Mouse (Mus musculus): Measurements from ENCODE around the gene Gm10073. TPM values are rescaled to one million over a fixed set of nuclear protein-coding genes. Genes with fewer than 3 reads are reported as not detected.
"Not testable (repeated sequence)": the region's sequence is repeated elsewhere in the genome, so short reads cannot be mapped to it uniquely, and the experiment has no call there.

Gene Gm10073
- polyA plus RNA-seq, 1 experiment from 2014 or later = 7.2 TPM

GRCm38 (mm10) chr8:106605657-106606056, 32.4 kb upstream of the Gm10073 start:
- no peaks in the 10 kb centered on the region for H3K9me3 ChIP-seq (replicated peaks; ENCODE audit: control insufficient read depth, low read length)
- no peaks in the 10 kb centered on the region; the same call in none of the 2 replicates for H3K4me1 ChIP-seq (ENCODE audit: control insufficient read depth, low read depth, low read length)
- peak overlapping the region; percentile 63 for H3K27ac ChIP-seq (ENCODE audit: low read length)
- WGBS (ENCODE audit: insufficient replicate concordance) = 42% methylated on average over 7 of the region's 7 CpGs
- H3K36me3 ChIP-seq (ENCODE audit: control insufficient read depth, insufficient read depth) = no peaks in the 10 kb centered on the region
- peaks cover 35% of the 10 kb centered on the region for H3K27me3 ChIP-seq (ENCODE audit: control insufficient read depth, insufficient read depth, low read depth, low read length)
- H3K4me3 ChIP-seq (ENCODE audit: low read depth, low read length) = no peak overlapping the region
- no peak overlapping the region for H3K9ac ChIP-seq (ENCODE audit: low read depth, low read length)
- peak; percentile 61 for ATAC-seq (ENCODE audit: low read depth)
- no peak overlapping the region for H3K4me2 ChIP-seq (ENCODE audit: low read depth, low read length)

GRCm38 (mm10) chr8:106603933-106604332, 30.7 kb upstream of the Gm10073 start:
- Histone ChIP-seq H3K9me3 (replicated peaks; ENCODE audit: control insufficient read depth, low read length) (no peaks in the 10 kb centered on the region), H3K36me3 (ENCODE audit: control insufficient read depth, insufficient read depth) (no peaks in the 10 kb centered on the region), H3K4me1 (ENCODE audit: control insufficient read depth, low read depth, low read length) (no peaks in the 10 kb centered on the region; the same call in none of the 2 replicates), H3K4me3 (ENCODE audit: low read depth, low read length) (peak overlapping the region; percentile 64), H3K27ac (ENCODE audit: low read length) (no peak overlapping the region), H3K9ac (ENCODE audit: low read depth, low read length) (peak overlapping the region; percentile 53), H3K27me3 (ENCODE audit: control insufficient read depth, insufficient read depth, low read depth, low read length) (peaks cover 35% of the 10 kb centered on the region), H3K4me2 (ENCODE audit: low read depth, low read length) (peak overlapping the region; percentile 51)
- no peak for ATAC-seq (ENCODE audit: low read depth)
- WGBS (ENCODE audit: insufficient replicate concordance) = 1% methylated on average over 19 of the region's 19 CpGs

- Histone ChIP-seq H3K27ac (ENCODE audit: low read length) (no peak within 1 kb of the TSS), H3K9ac (ENCODE audit: low read depth, low read length) (peak within 1 kb of the TSS; percentile 53), H3K27me3 (ENCODE audit: control insufficient read depth, insufficient read depth, low read depth, low read length) (peaks cover 35% of the 10 kb centered on the region)
Observed at GRCm38 (mm10) chr8:106603131-106603819, 30.0 kb upstream of the Gm10073 start, which contains the start of gene Cdh1. Cdh1 (plus strand) TSS chr8:106603351.

GRCm38 (mm10) chr8:106599265-106599979, 26.2 kb upstream of the Gm10073 start:
- Histone ChIP-seq H3K4me2 (ENCODE audit: low read depth, low read length) (no peak overlapping the region), H3K27me3 (ENCODE audit: control insufficient read depth, insufficient read depth, low read depth, low read length) (peaks cover 22% of the 10 kb centered on the region), H3K4me1 (ENCODE audit: control insufficient read depth, low read depth, low read length) (no peaks in the 10 kb centered on the region; the same call in 1 of the 2 replicates), H3K9ac (ENCODE audit: low read depth, low read length) (no peak overlapping the region), H3K4me3 (ENCODE audit: low read depth, low read length) (no peak overlapping the region), H3K27ac (ENCODE audit: low read length) (no peak overlapping the region), H3K9me3 (replicated peaks; ENCODE audit: control insufficient read depth, low read length) (no peaks in the 10 kb centered on the region), H3K36me3 (ENCODE audit: control insufficient read depth, insufficient read depth) (no peaks in the 10 kb centered on the region)
- ATAC-seq (ENCODE audit: low read depth) = peak; percentile 61
- 35% methylated on average over 7 of the region's 7 CpGs for WGBS (ENCODE audit: insufficient replicate concordance)

More at GRCm38 (mm10) chr8:106603131-106603819, 30.0 kb upstream of the Gm10073 start, which contains the start of gene Cdh1:
- under 1% methylated on average over 53 of the region's 53 CpGs for whole genome bisulfite sequencing (ENCODE audit: insufficient replicate concordance)
- Histone ChIP-seq H3K4me1 (ENCODE audit: control insufficient read depth, low read depth, low read length) (no peaks in the 10 kb centered on the region; the same call in none of the 2 replicates), H3K4me3 (ENCODE audit: low read depth, low read length) (peak within 1 kb of the TSS; percentile 64), H3K9me3 (replicated peaks; ENCODE audit: control insufficient read depth, low read length) (no peaks in the 10 kb centered on the region), H3K36me3 (ENCODE audit: control insufficient read depth, insufficient read depth) (no peaks in the 10 kb centered on the region), H3K4me2 (ENCODE audit: low read depth, low read length) (peak within 1 kb of the TSS; percentile 51)
- ATAC-seq (ENCODE audit: low read depth) = peak; percentile 68

GRCm38 (mm10) chr8:106597067-106597466, 23.8 kb upstream of the Gm10073 start:
- peak overlapping the region; percentile 2; the same call in 1 of the 2 replicates for H3K27ac ChIP-seq (ENCODE audit: low read length)
- no peaks in the 10 kb centered on the region for H3K9me3 ChIP-seq (replicated peaks; ENCODE audit: control insufficient read depth, low read length)
- no peaks in the 10 kb centered on the region for H3K27me3 ChIP-seq (ENCODE audit: control insufficient read depth, insufficient read depth, low read depth, low read length)
- no peak overlapping the region for H3K4me3 ChIP-seq (ENCODE audit: low read depth, low read length)
- no peak overlapping the region for H3K4me2 ChIP-seq (ENCODE audit: low read depth, low read length)
- 73% methylated on average over 5 of the region's 5 CpGs for WGBS (ENCODE audit: insufficient replicate concordance)
- H3K4me1 ChIP-seq (ENCODE audit: control insufficient read depth, low read depth, low read length) = no peaks in the 10 kb centered on the region; the same call in 1 of the 2 replicates
- H3K36me3 ChIP-seq (ENCODE audit: control insufficient read depth, insufficient read depth) = no peaks in the 10 kb centered on the region
- ATAC-seq (ENCODE audit: low read depth) = peak; percentile 65; the same call in 1 of the 2 replicates
- H3K9ac ChIP-seq (ENCODE audit: low read depth, low read length) = no peak overlapping the region

GRCm38 (mm10) chr8:106595623-106596022, 22.4 kb upstream of the Gm10073 start:
- 72% methylated on average over 3 of the region's 3 CpGs for WGBS (ENCODE audit: insufficient replicate concordance)

GRCm38 (mm10) chr8:106592458-106592857, 19.2 kb upstream of the Gm10073 start:
- WGBS (ENCODE audit: insufficient replicate concordance) = 24% methylated on average over 3 of the region's 3 CpGs
- Histone ChIP-seq H3K4me3 (ENCODE audit: low read depth, low read length) (no peak overlapping the region), H3K4me1 (ENCODE audit: control insufficient read depth, low read depth, low read length) (no peaks in the 10 kb centered on the region; the same call in 1 of the 2 replicates), H3K4me2 (ENCODE audit: low read depth, low read length) (no peak overlapping the region), H3K27ac (ENCODE audit: low read length) (no peak overlapping the region), H3K9ac (ENCODE audit: low read depth, low read length) (no peak overlapping the region), H3K9me3 (replicated peaks; ENCODE audit: control insufficient read depth, low read length) (no peaks in the 10 kb centered on the region), H3K27me3 (ENCODE audit: control insufficient read depth, insufficient read depth, low read depth, low read length) (no peaks in the 10 kb centered on the region), H3K36me3 (ENCODE audit: control insufficient read depth, insufficient read depth) (no peaks in the 10 kb centered on the region)
- ATAC-seq (ENCODE audit: low read depth) = no peak

More at GRCm38 (mm10) chr8:106595623-106596022, 22.4 kb upstream of the Gm10073 start:
- H3K36me3 ChIP-seq (ENCODE audit: control insufficient read depth, insufficient read depth); H3K4me2 ChIP-seq (ENCODE audit: low read depth, low read length); H3K4me1 ChIP-seq (ENCODE audit: control insufficient read depth, low read depth, low read length); H3K27me3 ChIP-seq (ENCODE audit: control insufficient read depth, insufficient read depth, low read depth, low read length); H3K9ac ChIP-seq (ENCODE audit: low read depth, low read length); ATAC-seq (ENCODE audit: low read depth); H3K9me3 ChIP-seq (replicated peaks; ENCODE audit: control insufficient read depth, low read length); H3K27ac ChIP-seq (ENCODE audit: low read length); H3K4me3 ChIP-seq (ENCODE audit: low read depth, low read length): not testable (repeated sequence)

- Histone ChIP-seq H3K4me3 (ENCODE audit: low read depth, low read length) (no peak overlapping the region), H3K27ac (ENCODE audit: low read length) (peak overlapping the region; percentile 49; the same call in 1 of the 2 replicates), H3K4me2 (ENCODE audit: low read depth, low read length) (no peak overlapping the region), H3K27me3 (ENCODE audit: control insufficient read depth, insufficient read depth, low read depth, low read length) (no peaks in the 10 kb centered on the region), H3K36me3 (ENCODE audit: control insufficient read depth, insufficient read depth) (no peaks in the 10 kb centered on the region), H3K9ac (ENCODE audit: low read depth, low read length) (no peak overlapping the region), H3K9me3 (replicated peaks; ENCODE audit: control insufficient read depth, low read length) (no peaks in the 10 kb centered on the region), H3K4me1 (ENCODE audit: control insufficient read depth, low read depth, low read length) (no peaks in the 10 kb centered on the region)
- peak; percentile 80 for ATAC-seq (ENCODE audit: low read depth)
- WGBS (ENCODE audit: insufficient replicate concordance) = 45% methylated on average over 3 of the region's 3 CpGs
Observed at GRCm38 (mm10) chr8:106588443-106589431, 15.5 kb upstream of the Gm10073 start.
